Mouse (Mus musculus): ENCODE measurements around the gene Pmm1. TPM values are rescaled to one million over a fixed set of nuclear protein-coding genes. Genes with fewer than 3 reads are reported as not detected.
A peak's percentile ranks its signal among the peaks of the same experiment; 100 is the strongest.

Gene Pmm1
- total RNA-seq, 2 experiments from 2014 or later: 177 TPM

DNA sequence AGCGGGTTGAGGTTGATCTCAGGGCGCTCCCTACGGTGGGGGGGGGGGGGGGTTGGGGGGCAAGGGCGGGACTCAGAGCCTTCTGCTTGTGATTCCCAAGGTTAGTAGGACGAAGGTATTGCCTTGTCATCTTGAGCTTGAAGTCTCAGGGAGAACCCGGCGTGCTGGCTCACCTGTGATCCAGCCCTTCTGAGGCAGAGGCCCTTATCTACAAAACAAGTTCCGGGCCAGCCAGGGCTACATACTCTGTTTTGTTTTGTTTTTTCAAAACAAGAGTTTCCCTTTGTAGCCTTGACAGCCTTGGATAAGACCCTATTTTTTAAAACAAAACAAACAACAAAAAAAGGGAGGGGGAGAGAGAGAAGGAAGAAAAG is 335 bp upstream of the Pmm1 start:
- intact Hi-C loops (cut with DNase I): loop anchor here (2.0 kb wide), 1 partner anchor 28 kb away; no protein-coding TSS in a partner anchor
- no peak for DNase-seq (ENCODE audit: extremely low spot score in 1 of 2, low spot score in 2 of 2)

GRCm38 (mm10) chr15:81958906-81959305 is 1.8 kb downstream of the Pmm1 start:
- intact Hi-C loops (cut with DNase I): no loop called here
- no peak for DNase-seq (ENCODE audit: extremely low spot score in 1 of 2, low spot score in 2 of 2)

GRCm38 (mm10) chr15:81957598-81957997 is 3.1 kb downstream of the Pmm1 start:
- peak in 1 of 2 experiments; percentile 32 for DNase-seq (ENCODE audit: extremely low spot score in 1 of 2, low spot score in 2 of 2)

GRCm38 (mm10) chr15:81956457-81956856 is 4.3 kb downstream of the Pmm1 start:
- DNase-seq (ENCODE audit: extremely low spot score in 1 of 2, low spot score in 2 of 2): peak in 1 of 2 experiments; percentile 66
- intact Hi-C loops (cut with DNase I): no loop called here

More at GRCm38 (mm10) chr15:81957598-81957997, 3.1 kb downstream of the Pmm1 start:
- intact Hi-C loops (cut with DNase I): no loop called here

DNA sequence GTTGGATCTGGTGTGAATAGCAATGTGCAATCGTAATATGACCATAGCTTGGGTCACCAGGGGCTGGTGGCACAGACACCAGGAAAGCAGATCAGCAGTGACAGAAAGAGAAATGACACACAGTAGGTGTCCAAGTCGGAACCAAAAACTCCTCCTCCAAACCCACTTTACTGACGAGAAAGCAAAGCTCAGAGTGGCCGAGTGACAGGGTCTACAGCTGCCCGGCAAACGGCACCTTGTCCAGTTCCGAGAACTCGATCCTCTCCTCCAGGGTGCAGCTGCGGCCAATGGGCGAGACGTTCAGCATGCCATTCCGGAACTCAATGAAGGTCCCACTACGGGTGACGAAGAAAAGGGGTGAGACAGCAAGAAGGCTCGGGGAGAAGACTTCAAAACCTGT is 5.3 kb downstream of the Pmm1 start:
- DNase-seq (ENCODE audit: extremely low spot score in 1 of 2, low spot score in 2 of 2): no peak
- intact Hi-C loops (cut with DNase I): no loop called here

- intact Hi-C loops (cut with DNase I): no loop called here
- no peak for DNase-seq (ENCODE audit: extremely low spot score in 1 of 2, low spot score in 2 of 2)
These were observed 6.0 kb downstream of the Pmm1 start for GRCm38 (mm10) chr15:81954716-81955115.

GRCm38 (mm10) chr15:81954151-81954583 is 6.6 kb downstream of the Pmm1 start:
- intact Hi-C loops (cut with DNase I): no loop called here
- no peak for DNase-seq (ENCODE audit: extremely low spot score in 1 of 2, low spot score in 2 of 2)

DNA sequence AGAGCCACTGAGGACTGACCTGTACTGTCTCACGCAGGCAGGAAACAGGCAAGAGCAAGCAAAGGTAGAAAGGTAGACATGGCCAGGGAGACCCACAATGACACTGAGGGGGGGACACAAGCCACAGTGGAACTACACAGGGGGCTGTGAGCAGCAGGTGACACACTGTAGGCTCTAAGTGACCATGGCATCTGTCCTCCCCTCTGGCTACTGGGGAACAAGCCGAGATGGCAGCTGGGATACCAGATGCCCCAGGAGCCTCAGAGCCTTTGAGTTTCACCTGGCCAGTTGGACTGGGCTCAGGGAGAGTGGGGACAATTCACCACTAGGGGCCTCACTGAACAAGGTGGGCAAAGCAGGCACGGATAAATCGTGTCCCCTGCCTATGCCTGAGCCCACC is 8.4 kb downstream of the Pmm1 start:
- intact Hi-C loops (cut with DNase I): no loop called here
- no peak for DNase-seq (ENCODE audit: extremely low spot score in 1 of 2, low spot score in 2 of 2)

DNA sequence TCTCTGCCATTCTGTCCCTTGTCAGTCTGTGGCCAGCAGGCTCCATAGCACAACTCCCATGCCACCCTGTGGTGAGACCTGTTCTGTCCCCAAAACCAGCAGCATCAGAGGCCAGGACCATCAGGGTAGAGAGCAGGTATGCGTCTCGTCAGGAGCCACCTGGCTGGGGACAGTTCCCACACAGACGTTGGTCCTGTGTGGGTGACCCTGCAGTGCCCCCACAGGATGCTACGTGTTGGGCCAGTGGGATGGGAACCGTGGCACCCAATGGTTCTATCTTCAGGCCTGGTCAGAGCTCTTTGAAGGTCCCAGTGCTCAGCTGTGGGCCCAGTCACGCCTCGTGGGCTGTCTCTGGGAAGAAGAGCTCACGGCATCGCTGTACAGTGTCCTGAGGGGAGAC is 9.6 kb downstream of the Pmm1 start:
- peak in 1 of 2 experiments; percentile 24 for DNase-seq (ENCODE audit: extremely low spot score in 1 of 2, low spot score in 2 of 2)
- intact Hi-C loops (cut with DNase I): no loop called here

GRCm38 (mm10) chr15:81950716-81951115 is 10.0 kb downstream of the Pmm1 start:
- intact Hi-C loops (cut with DNase I): no loop called here
- DNase-seq (ENCODE audit: extremely low spot score in 1 of 2, low spot score in 2 of 2): peak in 1 of 2 experiments; percentile 17

GRCm38 (mm10) chr15:81949476-81950131 is 11.1 kb downstream of the Pmm1 start:
- DNase-seq (ENCODE audit: extremely low spot score in 1 of 2, low spot score in 2 of 2): peak in 1 of 2 experiments; percentile 27
- intact Hi-C loops (cut with DNase I): no loop called here

- no peak for DNase-seq (ENCODE audit: extremely low spot score in 1 of 2, low spot score in 2 of 2)
- intact Hi-C loops (cut with DNase I): no loop called here
These were observed 11.7 kb downstream of the Pmm1 start for GRCm38 (mm10) chr15:81949076-81949475.

DNA sequence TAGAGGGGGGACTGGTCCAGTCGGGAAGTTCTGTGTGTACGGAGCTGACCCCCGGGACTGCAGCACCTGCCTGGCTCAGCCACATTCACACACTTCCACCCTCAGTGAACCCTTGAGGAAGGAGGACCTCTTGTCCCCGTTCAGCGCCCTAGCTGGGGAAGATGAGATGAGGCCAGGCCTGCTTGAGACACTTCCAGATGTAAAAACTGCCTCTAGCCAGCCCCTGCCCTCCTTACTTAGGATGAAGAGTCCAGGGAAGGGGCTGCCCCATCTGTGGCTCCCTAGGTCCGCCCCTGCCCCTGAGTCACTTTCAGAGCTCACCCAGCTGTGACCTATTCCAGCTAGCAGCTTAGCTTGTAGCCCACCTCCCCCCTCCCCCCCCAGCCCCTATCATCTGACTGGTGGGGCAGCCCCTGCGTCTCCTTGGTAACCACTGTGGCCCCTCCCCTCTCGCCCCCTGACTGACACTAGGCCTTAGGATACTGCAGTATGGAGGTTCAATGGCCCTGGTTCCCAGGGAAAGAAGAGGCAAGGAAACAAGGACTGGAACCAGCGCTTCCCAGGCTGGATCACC is 17.5 kb downstream of the Pmm1 start:
- intact Hi-C loops (cut with DNase I): no loop called here
- no peak for DNase-seq (ENCODE audit: extremely low spot score in 1 of 2, low spot score in 2 of 2)

DNA sequence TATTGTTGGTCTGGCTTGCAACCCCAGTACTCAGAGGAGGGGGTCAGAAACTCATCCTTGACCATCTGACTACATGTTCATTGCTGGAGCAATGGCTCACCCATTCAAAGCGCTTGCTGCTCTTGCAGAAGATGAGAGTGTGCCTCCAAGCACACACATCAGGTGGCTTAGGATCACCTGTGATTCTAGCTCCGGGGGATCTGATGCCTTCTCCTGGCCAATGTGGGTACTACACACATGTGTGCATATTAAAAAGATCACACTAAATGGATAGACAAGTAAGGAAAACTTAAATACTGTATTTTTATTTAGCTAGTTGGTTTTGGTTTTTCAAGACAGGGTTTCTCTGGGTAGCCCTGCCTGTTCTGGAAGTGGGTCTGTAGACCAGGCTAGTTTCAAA is 19.7 kb downstream of the Pmm1 start:
- intact Hi-C loops (cut with DNase I): no loop called here
- DNase-seq (ENCODE audit: extremely low spot score in 1 of 2, low spot score in 2 of 2): no peak

GRCm38 (mm10) chr15:81940219-81940618 is 20.5 kb downstream of the Pmm1 start:
- intact Hi-C loops (cut with DNase I): no loop called here
- DNase-seq (ENCODE audit: extremely low spot score in 1 of 2, low spot score in 2 of 2): no peak

- no peak for DNase-seq (ENCODE audit: extremely low spot score in 1 of 2, low spot score in 2 of 2)
- intact Hi-C loops (cut with DNase I): no loop called here
These were observed 21.0 kb downstream of the Pmm1 start for GRCm38 (mm10) chr15:81939774-81940173.

- intact Hi-C loops (cut with DNase I): no loop called here
- no peak for DNase-seq (ENCODE audit: extremely low spot score in 1 of 2, low spot score in 2 of 2)
These were observed 21.5 kb downstream of the Pmm1 start for GRCm38 (mm10) chr15:81939157-81939715.

DNA sequence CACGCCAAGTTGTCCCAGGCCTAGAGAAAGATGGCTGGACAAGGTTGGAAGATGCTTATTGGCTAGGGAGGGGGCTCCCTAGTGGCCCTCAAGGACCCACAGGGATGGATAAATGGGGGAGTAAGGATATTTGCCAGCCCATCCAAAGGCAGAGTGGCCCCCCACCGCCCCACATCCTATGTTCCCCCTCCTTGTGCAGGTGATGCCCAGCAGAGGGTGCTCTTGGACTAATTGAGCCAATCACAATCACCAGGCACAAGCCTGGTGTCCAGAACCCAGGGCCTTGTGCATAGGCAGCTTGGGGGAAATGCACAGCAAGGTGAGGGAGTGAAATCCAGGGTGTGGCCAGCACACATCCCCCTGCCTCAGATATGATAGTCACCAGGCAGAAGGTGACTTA is 22.5 kb downstream of the Pmm1 start:
- intact Hi-C loops (cut with DNase I): no loop called here
- peak in 1 of 2 experiments; percentile 73 for DNase-seq (ENCODE audit: extremely low spot score in 1 of 2, low spot score in 2 of 2)

- peak; percentile 58 to 83 for DNase-seq (ENCODE audit: extremely low spot score in 1 of 2, low spot score in 2 of 2)
- intact Hi-C loops (cut with DNase I): no loop called here
These were observed 23.4 kb downstream of the Pmm1 start for GRCm38 (mm10) chr15:81937098-81937972.
